Mouse (Mus musculus) mature B cell (primary cell): ENCODE data around the gene Mybbp1a.

ENCODE experiments used
- in situ Hi-C: fragments of 300-500 bp; cut with MboI; formaldehyde crosslinking; loops from 2 replicates; pipeline ENCODE4 v1.14.3; 2019

Mybbp1a gene

DNA sequence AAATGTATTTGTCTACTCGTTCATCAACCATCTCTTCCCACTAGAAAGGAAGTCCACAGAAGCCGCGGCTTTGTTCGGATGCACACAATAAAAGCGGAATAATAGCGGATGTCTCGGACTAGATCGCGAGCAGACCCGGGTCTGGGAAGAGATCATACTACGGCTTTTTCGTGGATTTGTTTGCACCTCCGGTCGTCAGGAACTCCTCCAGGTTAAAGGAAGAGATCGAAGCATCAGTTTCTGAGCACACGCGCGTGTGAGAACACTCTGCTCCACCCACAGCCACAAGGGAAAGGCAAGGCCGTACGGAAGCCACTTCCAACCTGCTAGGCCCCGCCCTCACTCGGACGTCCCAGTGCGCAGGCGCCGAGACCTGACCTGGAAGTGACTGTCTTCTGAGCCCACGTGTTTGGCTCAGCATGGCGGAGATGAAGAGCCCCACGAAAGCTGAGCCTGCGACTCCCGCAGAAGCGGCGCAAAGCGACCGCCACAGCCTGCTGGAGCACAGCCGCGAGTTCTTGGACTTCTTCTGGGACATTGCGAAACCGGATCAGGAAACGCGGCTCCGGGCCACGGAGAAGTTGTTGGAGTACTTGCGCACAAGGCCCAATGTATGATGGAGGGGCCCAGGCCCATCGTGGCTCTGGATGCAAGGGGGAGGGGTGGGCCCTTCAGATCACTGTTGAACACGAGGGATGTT is at the start of gene Mybbp1a:
Mybbp1a (plus strand) TSS at position 391 of the 700 bp plus-strand sequence.
- in situ Hi-C loops: no loop called here

DNA sequence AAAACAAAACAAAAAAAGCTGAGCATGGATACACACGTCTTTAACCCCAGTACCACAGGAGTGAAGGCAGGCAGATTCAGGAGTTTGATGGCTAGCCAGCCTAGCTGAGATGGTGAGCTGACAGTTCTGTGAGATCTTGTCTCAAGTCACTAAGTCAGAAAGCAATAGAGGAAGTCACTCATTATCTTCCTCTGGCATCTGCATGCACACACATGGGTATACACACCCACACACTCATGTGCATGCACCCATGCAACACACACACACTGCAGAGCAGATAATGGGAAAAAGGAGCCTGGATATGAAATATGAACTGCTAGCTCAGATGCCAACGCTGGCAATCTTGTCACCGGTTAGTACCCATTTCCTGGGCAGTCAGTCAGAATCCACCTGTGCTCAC is 47.9 kb upstream of the Mybbp1a start:
- in situ Hi-C loops: no loop called here

- in situ Hi-C loops: no loop called here
Observed at GRCm38 (mm10) chr11:72393669-72394068, 47.5 kb upstream of the Mybbp1a start.

- in situ Hi-C loops: no loop called here
Observed at GRCm38 (mm10) chr11:72394694-72395093, 46.5 kb upstream of the Mybbp1a start.

DNA sequence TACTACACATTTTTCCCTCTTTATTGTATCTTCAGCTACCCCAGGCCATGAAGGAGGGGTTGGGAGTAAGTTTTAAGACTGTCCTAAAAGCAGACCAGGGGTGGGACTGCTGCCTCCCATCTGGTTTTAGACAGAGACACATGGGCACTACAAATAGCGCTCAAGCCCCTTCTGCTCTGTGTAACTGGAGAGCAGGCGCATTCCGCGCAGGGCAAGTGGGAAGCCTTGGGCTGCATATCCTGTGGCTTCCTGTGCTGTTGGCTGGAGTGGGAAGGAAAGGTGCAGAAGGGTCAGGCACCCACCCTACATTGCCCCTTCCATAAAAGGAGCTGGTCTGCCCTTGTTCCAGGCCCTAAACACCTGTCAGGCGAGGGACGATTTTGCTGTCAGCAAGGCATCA is 45.5 kb upstream of the Mybbp1a start:
- in situ Hi-C loops: no loop called here

DNA sequence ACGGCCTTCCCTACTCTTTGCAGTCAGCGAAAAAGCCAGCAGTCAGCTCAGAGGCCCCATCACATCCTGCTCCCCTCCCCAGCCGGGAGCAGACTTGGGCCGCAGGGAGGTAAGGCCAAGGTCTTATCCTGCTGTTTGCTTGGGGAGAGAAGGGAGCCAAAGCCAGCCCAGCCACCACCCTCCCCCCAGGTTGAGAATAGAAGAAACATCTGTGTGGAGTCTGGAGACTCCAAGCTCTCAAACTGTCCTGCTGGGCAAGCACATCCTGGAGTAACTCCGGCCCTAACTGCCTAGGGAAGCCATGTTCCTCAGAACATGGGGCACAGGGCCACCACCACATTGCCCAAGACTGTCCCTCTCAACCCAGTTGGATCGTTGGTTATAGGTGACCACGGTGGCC is 44.5 kb upstream of the Mybbp1a start:
- in situ Hi-C loops: no loop called here

- in situ Hi-C loops: no loop called here
Observed at GRCm38 (mm10) chr11:72397072-72397471, 44.1 kb upstream of the Mybbp1a start.

- in situ Hi-C loops: no loop called here
Observed at GRCm38 (mm10) chr11:72397811-72398525, 43.2 kb upstream of the Mybbp1a start.

DNA sequence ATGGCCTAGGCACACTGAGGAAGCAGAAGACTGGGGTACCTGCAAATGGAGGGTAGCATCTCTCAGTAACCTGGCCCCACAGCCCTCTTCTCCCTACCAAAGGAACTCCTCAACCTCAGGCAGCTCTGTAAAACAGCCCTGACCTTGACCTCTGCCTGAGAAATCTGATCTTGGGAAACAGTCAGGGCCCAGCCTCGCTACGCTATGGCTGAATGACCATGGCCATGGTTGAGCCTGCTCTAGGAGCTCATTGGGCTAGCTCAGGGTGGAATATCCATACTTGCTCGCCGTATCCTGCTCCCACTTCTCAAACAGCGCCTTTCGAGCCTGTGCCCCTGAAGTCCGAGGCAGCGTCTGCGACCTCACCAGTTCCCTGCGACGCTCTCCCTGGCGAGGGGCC is 40.1 kb upstream of the Mybbp1a start:
- in situ Hi-C loops: no loop called here

DNA sequence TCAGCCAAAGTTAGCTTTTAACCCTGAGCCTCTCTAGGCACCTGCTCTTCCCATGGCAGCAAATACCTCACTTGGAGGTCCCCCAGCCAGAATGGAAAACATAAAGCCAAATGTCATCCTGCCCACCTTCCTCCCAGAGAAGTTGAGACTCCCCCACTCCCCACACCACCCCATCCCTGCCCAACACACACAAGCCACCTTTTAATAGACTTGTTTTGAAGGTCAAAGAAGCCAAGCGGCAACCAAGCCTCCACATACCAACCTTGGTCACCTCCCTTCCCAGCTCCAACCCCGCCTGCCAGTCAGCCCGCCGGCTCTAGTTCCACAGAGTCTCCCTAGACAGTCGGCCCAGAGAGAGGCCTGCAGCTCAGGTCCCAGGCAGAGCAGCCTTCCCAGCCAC is 39.1 kb upstream of the Mybbp1a start:
- in situ Hi-C loops: no loop called here

GRCm38 (mm10) chr11:72402969-72403368 is 38.2 kb upstream of the Mybbp1a start:
- in situ Hi-C loops: no loop called here

DNA sequence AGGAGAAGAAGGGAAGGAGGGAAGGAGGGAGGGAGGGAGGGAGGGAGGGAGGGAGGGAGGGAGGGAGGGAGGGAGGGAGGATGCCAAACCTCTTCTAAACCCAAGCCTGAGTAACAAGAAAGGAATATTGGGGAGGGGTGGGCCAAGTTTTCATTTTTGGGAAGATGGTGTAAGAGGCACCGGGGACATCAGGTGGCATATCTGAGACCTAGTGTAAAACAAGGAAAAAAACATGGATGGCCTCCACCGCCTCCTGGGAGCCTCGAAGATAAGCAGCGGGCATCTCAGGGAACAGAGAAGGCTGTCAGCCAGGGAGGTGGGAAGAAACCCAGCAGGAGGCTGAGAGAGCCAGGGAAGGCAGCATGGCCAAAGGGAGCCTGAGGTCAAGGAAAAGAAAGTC is 35.6 kb upstream of the Mybbp1a start:
- in situ Hi-C loops: no loop called here

GRCm38 (mm10) chr11:72406079-72406675 is 35.0 kb upstream of the Mybbp1a start:
- in situ Hi-C loops: no loop called here

- in situ Hi-C loops: no loop called here
Observed at GRCm38 (mm10) chr11:72407081-72407480, 34.1 kb upstream of the Mybbp1a start.

DNA sequence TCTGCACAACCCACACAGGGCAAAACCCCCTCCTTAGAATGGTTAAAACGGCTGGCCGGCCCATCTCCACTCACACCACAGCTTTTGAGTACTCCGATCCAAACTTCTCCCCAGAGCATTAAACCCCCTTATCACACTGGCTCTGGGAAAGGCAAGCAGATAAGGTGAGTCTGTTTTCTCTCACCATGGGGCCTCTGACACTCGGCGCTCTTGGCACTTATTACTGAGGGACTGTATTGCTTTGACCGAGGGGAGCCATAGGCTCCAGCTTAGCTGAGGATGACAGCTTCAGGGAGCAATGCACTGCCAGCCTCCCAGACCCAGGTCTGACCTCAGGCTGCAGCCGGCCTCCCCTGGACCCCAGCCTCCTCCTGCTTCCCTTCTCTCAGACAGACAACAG is 33.6 kb upstream of the Mybbp1a start:
- in situ Hi-C loops: no loop called here

- in situ Hi-C loops: no loop called here
Observed at GRCm38 (mm10) chr11:72408451-72409170, 32.5 kb upstream of the Mybbp1a start.

DNA sequence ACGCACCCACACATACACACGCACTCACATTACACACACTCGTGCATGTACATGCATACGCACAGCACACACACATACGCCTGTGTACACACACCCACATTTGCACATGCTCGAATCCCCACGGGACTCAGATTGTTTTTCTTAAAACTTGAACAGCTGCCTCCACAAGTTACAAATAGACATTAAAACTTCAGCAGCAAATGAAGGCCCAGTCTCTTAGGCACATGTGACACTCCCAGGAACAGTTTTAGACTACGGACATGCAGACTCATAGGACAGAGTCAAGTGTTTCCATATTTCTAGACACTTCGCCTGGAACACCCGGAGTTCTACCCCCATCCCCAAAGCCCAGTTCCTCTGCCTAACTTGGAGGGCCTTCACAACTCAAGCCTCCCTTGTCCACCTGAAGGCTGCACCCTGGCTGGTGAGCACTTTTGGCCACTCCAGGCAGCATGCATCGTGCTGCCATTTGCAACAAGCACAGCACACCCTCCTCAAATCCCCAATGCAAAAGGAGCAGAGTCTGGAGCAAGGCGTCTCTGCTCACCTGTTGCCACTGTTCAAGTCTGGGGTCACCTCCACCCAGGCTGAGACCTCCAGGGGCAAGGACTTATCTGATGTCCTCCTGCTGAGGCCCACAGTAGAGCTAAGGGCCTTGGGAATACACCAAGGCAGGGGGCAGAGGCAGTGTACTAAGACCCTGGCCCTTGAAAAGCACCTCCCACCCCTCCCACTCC is 31.3 kb upstream of the Mybbp1a start:
- in situ Hi-C loops: no loop called here

GRCm38 (mm10) chr11:72410521-72411092 is 30.5 kb upstream of the Mybbp1a start:
- in situ Hi-C loops: no loop called here

DNA sequence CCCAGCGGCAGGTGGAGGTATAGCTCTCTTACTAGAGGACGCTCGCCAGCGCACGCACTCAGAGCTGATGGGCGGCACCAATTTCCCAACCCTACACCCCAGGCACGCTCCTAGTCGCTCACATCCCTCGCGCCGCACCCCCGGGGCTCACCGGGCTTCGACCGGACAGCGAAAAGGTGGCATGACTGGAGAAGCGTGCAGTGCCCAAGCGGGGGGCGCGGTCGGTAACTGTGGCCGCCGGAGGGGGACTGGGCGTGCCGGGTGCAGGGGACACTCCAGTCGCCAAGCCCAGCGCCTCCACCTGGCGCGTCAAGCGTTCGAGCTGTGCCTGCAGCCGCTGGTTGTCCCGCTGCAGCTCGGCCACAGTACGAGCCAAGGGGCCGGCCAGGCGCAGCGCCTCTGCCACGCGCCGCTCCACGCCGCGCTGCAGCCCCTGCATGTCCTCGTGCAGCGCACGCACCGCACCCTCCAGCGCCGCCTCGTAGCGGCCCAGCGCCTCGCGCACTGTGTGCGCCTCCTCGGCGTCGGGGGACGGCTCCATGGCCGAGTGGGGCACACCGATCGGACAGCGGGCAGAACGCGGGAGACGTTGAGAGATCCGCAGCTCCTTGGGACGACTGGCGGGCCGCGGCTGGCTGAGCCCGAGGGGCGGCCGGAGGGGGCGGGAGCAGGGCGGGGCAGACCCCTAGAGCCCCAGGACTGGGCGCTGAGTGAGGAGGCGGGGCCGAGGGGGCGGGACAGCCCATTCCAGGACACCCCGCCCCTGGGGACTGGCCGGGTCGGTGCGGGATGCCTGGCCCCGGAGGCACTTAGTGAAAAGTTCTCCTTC is 29.8 kb upstream of the Mybbp1a start, which contains the start of gene Smtnl2:
Smtnl2 (minus strand) TSS at position 621 of the 829 bp plus-strand sequence.
- in situ Hi-C loops: no loop called here

DNA sequence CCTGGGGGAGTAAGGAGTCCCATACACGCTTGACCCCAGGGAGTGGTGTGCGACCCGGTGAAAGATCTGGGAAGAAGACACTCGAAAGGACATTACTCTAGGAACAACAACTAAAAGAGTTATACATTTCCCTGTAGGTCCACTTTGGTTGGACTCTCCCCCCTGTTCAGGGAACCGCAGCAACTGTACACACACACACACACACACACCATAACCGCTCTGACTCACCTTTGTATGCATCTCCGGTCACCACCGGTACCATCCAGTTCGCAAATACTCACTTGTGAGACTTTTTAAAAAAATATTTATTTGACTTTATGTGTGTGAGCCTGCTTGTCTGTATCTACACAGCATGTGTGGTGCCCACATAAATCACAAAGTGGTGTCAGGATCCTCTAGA is 29.2 kb upstream of the Mybbp1a start:
- in situ Hi-C loops: no loop called here
